Mouse (Mus musculus): ENCODE data around the gene Scn2b. TPM values are rescaled to one million over a fixed set of nuclear protein-coding genes. Genes with fewer than 3 reads are reported as not detected.

The Scn2b gene
- polyA plus RNA-seq (2012; ENCODE audit: low replicate concordance) = 0.48 and 0.70 TPM in 2 replicates

GRCm38 (mm10) chr9:45117741-45118431 lies at the start of gene Scn2b:
Gene Scn2b, plus strand, starts transcription at chr9:45117782.

GRCm38 (mm10) chr9:45079011-45079410 lies 38.6 kb upstream of the Scn2b start, which contains the start of gene Jaml:
Gene Jaml, plus strand, starts transcription at chr9:45079183.

GRCm38 (mm10) chr9:45138191-45139032 lies 20.8 kb downstream of the Scn2b start, which contains the start of gene Scn4b:
Gene Scn4b, plus strand, starts transcription at chr9:45138395.

Other genes with a start within 250 kb of the Scn2b start
- 36.9 and 80.5 TPM in 2 replicates for gene Kmt2a, start 236.5 kb upstream of the Scn2b start, polyA plus RNA-seq (2012; ENCODE audit: low replicate concordance)
- gene Atp5l, start 197.0 kb upstream of the Scn2b start, polyA plus RNA-seq (2012; ENCODE audit: low replicate concordance) = 46.5 and 90.7 TPM in 2 replicates
- gene Ube4a, start 152.2 kb upstream of the Scn2b start, polyA plus RNA-seq (2012; ENCODE audit: low replicate concordance) = 4.8 TPM in 2 replicates
- 12.9 and 22.2 TPM in 2 replicates for gene Cd3g, start 137.4 kb upstream of the Scn2b start, polyA plus RNA-seq (2012; ENCODE audit: low replicate concordance)
- 2.7 and 3.6 TPM in 2 replicates for gene Cd3d, start 136.0 kb upstream of the Scn2b start, polyA plus RNA-seq (2012; ENCODE audit: low replicate concordance)
- gene Cd3e, start 108.2 kb upstream of the Scn2b start, polyA plus RNA-seq (2012; ENCODE audit: low replicate concordance) = 155 and 161 TPM in 2 replicates
- 0.10 and 0.12 TPM in 2 replicates for gene Mpzl2, start 78.0 kb upstream of the Scn2b start, polyA plus RNA-seq (2012; ENCODE audit: low replicate concordance)
- gene Mpzl3, start 62.6 kb upstream of the Scn2b start, polyA plus RNA-seq (2012; ENCODE audit: low replicate concordance) = 0.65 and 0.68 TPM in 2 replicates
- 3.9 and 4.2 TPM in 2 replicates for gene Jaml, start 38.6 kb upstream of the Scn2b start, polyA plus RNA-seq (2012; ENCODE audit: low replicate concordance)
- 0.27 and 0.53 TPM in 2 replicates for gene Scn4b, start 20.6 kb downstream of the Scn2b start, polyA plus RNA-seq (2012; ENCODE audit: low replicate concordance)
- gene BC049352, start 64.2 kb downstream of the Scn2b start, polyA plus RNA-seq (2012; ENCODE audit: low replicate concordance) = 0.19 TPM in 1 of 2 replicates, not detected in the other
- 0.10 TPM in 1 of 2 replicates, not detected in the other for gene Tmprss4, start 86.3 kb downstream of the Scn2b start, polyA plus RNA-seq (2012; ENCODE audit: low replicate concordance)
- 20.4 and 23.1 TPM in 2 replicates for gene Il10ra, start 151.4 kb downstream of the Scn2b start, polyA plus RNA-seq (2012; ENCODE audit: low replicate concordance)
- gene Tmprss13, start 201.3 kb downstream of the Scn2b start, polyA plus RNA-seq (2012; ENCODE audit: low replicate concordance) = 0.04 and 0.08 TPM in 2 replicates

Data from hematopoietic multipotent progenitor cell, adult 10-12 weeks (in vitro differentiated cells).